Mouse (Mus musculus): ENCODE measurements around the gene Capg.

Gene Capg

GRCm38 (mm10) chr6:72566044-72566443 lies 21.9 kb downstream of the Capg start:
- DNase-seq (ENCODE audit: extremely low read depth, low read depth), result no peak

- DNase-seq (ENCODE audit: extremely low read depth, low read depth), result no peak
These were observed 23.3 kb downstream of the Capg start for GRCm38 (mm10) chr6:72567508-72567907.

- no peak for DNase-seq (ENCODE audit: extremely low read depth, low read depth)
These were observed 24.5 kb downstream of the Capg start for GRCm38 (mm10) chr6:72568736-72569135.

GRCm38 (mm10) chr6:72570644-72571397 lies 26.6 kb downstream of the Capg start:
- DNase-seq (ENCODE audit: extremely low read depth, low read depth), result no peak

- DNase-seq (ENCODE audit: extremely low read depth, low read depth), result no peak
These were observed 27.6 kb downstream of the Capg start for GRCm38 (mm10) chr6:72571826-72572225.

- DNase-seq (ENCODE audit: extremely low read depth, low read depth), result no peak
These were observed 31.9 kb downstream of the Capg start for GRCm38 (mm10) chr6:72576041-72576440.

- no peak for DNase-seq (ENCODE audit: extremely low read depth, low read depth)
These were observed 37.6 kb downstream of the Capg start for GRCm38 (mm10) chr6:72581625-72582382.

GRCm38 (mm10) chr6:72583211-72583839 lies 39.1 kb downstream of the Capg start:
- no peak for DNase-seq (ENCODE audit: extremely low read depth, low read depth)

GRCm38 (mm10) chr6:72584154-72584553 lies 40.0 kb downstream of the Capg start:
- no peak for DNase-seq (ENCODE audit: extremely low read depth, low read depth)

- no peak for DNase-seq (ENCODE audit: extremely low read depth, low read depth)
These were observed 42.5 kb downstream of the Capg start for GRCm38 (mm10) chr6:72586701-72587100.

- no peak for DNase-seq (ENCODE audit: extremely low read depth, low read depth)
These were observed 44.1 kb downstream of the Capg start for GRCm38 (mm10) chr6:72588307-72588706.

- no peak for DNase-seq (ENCODE audit: extremely low read depth, low read depth)
These were observed 45.9 kb downstream of the Capg start for GRCm38 (mm10) chr6:72590111-72590510.

GRCm38 (mm10) chr6:72593011-72593803 lies 49.0 kb downstream of the Capg start:
- DNase-seq (ENCODE audit: extremely low read depth, low read depth), result no peak

GRCm38 (mm10) chr6:72593914-72594313 lies 49.7 kb downstream of the Capg start:
- no peak for DNase-seq (ENCODE audit: extremely low read depth, low read depth)

GRCm38 (mm10) chr6:72597083-72597874 lies 53.1 kb downstream of the Capg start:
- DNase-seq (ENCODE audit: extremely low read depth, low read depth), result no peak

- peak; percentile 98 for DNase-seq (ENCODE audit: extremely low read depth, low read depth)
These were observed 54.0 kb downstream of the Capg start, which contains the start of the genes Elmod3 and Retsat for GRCm38 (mm10) chr6:72597956-72598753. Elmod3 (minus strand) TSS chr6:72598413. Retsat (plus strand) TSS chr6:72598475.

GRCm38 (mm10) chr6:72598791-72599557 lies 54.8 kb downstream of the Capg start:
- DNase-seq (ENCODE audit: extremely low read depth, low read depth), result peak; percentile 56

GRCm38 (mm10) chr6:72600216-72600615 lies 56.0 kb downstream of the Capg start:
- no peak for DNase-seq (ENCODE audit: extremely low read depth, low read depth)

GRCm38 (mm10) chr6:72600771-72601170 lies 56.6 kb downstream of the Capg start:
- no peak for DNase-seq (ENCODE audit: extremely low read depth, low read depth)
